Mouse (Mus musculus): ENCODE results near the gene Grasp.

- TF ChIP-seq CHD2 (IDR thresholded peaks at IDR 0.05; ENCODE audit: low read length) = no peak
- TF ChIP-seq ETS1 (conservative IDR thresholded peaks at IDR 0.05; ENCODE audit: low read depth, low read length) = no peak
- TF ChIP-seq CHD1 (IDR thresholded peaks at IDR 0.05; ENCODE audit: low read depth, low read length) = no peak
- no peak for TF ChIP-seq CTCF (conservative IDR thresholded peaks at IDR 0.05 in 1 of 2, IDR thresholded peaks at IDR 0.05 in 1 of 2; ENCODE audit: low read depth in 2 of 2, low read length in 2 of 2)
- TF ChIP-seq RAD21 (IDR thresholded peaks at IDR 0.05; ENCODE audit: low read depth, low read length) = no peak
- no peak for TF ChIP-seq JUND (conservative IDR thresholded peaks at IDR 0.05; ENCODE audit: low read depth, low read length)
- no peak for TF ChIP-seq POLR2A (IDR thresholded peaks at IDR 0.05; ENCODE audit: low read depth, low read length)
- no peak for TF ChIP-seq HCFC1 (IDR thresholded peaks at IDR 0.05; ENCODE audit: low read depth, low read length)
- TF ChIP-seq ZNF384 (IDR thresholded peaks at IDR 0.05; ENCODE audit: low read depth, low read length) = no peak
- no peak for TF ChIP-seq EP300 (IDR thresholded peaks at IDR 0.05; ENCODE audit: low read length)
- TF ChIP-seq MYC (IDR thresholded peaks at IDR 0.05; ENCODE audit: low read depth, low read length) = no peak
These were observed 20.3 kb upstream of the Grasp start for GRCm38 (mm10) chr15:101203673-101204072.
